Mouse (Mus musculus): ENCODE data around the gene Caskin2. TPM values are rescaled to one million over a fixed set of nuclear protein-coding genes. Genes with fewer than 3 reads are reported as not detected.

Gene Caskin2
- total and polyA plus RNA-seq, 3 experiments = 2.9 to 8.2 (median 6.4) TPM

- no peak overlapping the region for H3K27ac ChIP-seq (ENCODE audit: insufficient read depth, low read depth)
- dilution Hi-C loops (cut with MboI; ENCODE audit: extremely low pct_ligation_motif_present, extremely low pct_unique_long_range_greater_than_20kb, low sequenced_read_pairs) (no loop called here), in situ Hi-C loops (cut with MboI; ENCODE audit: low pct_ligation_motif_present, low pct_unique_long_range_greater_than_20kb, low sequenced_read_pairs) (no loop called here)
- peaks cover 2 to 7% of the 10 kb centered on the region in 2 experiments; a peak in 1 of 4 replicates for H3K4me1 ChIP-seq (ENCODE audit: control insufficient read depth in 1 of 2, insufficient read depth in 2 of 2)
- DNase-seq (ENCODE audit: extremely low read depth) = no peak
- no peaks in the 10 kb centered on the region for H3K27me3 ChIP-seq (replicated peaks)
- H3K4me2 ChIP-seq (ENCODE audit: insufficient read depth, low read depth, poor library complexity, severe bottlenecking) = no peak overlapping the region
- no peak overlapping the region for H3K9ac ChIP-seq (ENCODE audit: insufficient read depth, low read depth)
- H3K4me3 ChIP-seq (replicated peaks in 1 of 3; ENCODE audit: low read depth in 2 of 3, low read length in 2 of 3, poor library complexity in 1 of 3) = no peak overlapping the region
- H3K79me2 ChIP-seq (replicated peaks; ENCODE audit: control insufficient read depth, extremely low read depth, insufficient read depth, poor library complexity, severe bottlenecking) = no peaks in the 10 kb centered on the region
- no peaks in the 10 kb centered on the region for H3K9me3 ChIP-seq (replicated peaks; ENCODE audit: low read length)
- H3K36me3 ChIP-seq (replicated peaks in 1 of 2; ENCODE audit: control insufficient read depth in 1 of 2, insufficient read depth in 1 of 2, low read length in 1 of 2) = peaks cover 0 to 21% of the 10 kb centered on the region in 2 experiments
- no peak for TF ChIP-seq ZC3H11A (IDR thresholded peaks at IDR 0.05; ENCODE audit: low read depth, low read length)
- TF ChIP-seq USF2 (conservative IDR thresholded peaks at IDR 0.05; ENCODE audit: low read depth, low read length) = no peak
- no peak for TF ChIP-seq ZNF384 (IDR thresholded peaks at IDR 0.05; ENCODE audit: low read depth, low read length)
- TF ChIP-seq POLR2A (IDR thresholded peaks at IDR 0.05; ENCODE audit: low read depth, low read length) = no peak
- TF ChIP-seq MXI1 (IDR thresholded peaks at IDR 0.05; ENCODE audit: low read depth, low read length) = no peak
Observed at GRCm38 (mm10) chr11:115837606-115838345, 24.3 kb upstream of the Caskin2 start.

- no peaks in the 10 kb centered on the region for H3K9me3 ChIP-seq (replicated peaks; ENCODE audit: low read length)
- H3K4me3 ChIP-seq (replicated peaks in 1 of 3; ENCODE audit: low read depth in 2 of 3, low read length in 2 of 3, poor library complexity in 1 of 3) = no peak overlapping the region
- dilution Hi-C loops (cut with MboI; ENCODE audit: extremely low pct_ligation_motif_present, extremely low pct_unique_long_range_greater_than_20kb, low sequenced_read_pairs) (no loop called here), in situ Hi-C loops (cut with MboI; ENCODE audit: low pct_ligation_motif_present, low pct_unique_long_range_greater_than_20kb, low sequenced_read_pairs) (no loop called here)
- no peak overlapping the region for H3K27ac ChIP-seq (ENCODE audit: insufficient read depth, low read depth)
- H3K4me2 ChIP-seq (ENCODE audit: insufficient read depth, low read depth, poor library complexity, severe bottlenecking) = no peak overlapping the region
- H3K9ac ChIP-seq (ENCODE audit: insufficient read depth, low read depth) = no peak overlapping the region
- peaks cover 0 to 23% of the 10 kb centered on the region in 2 experiments for H3K36me3 ChIP-seq (replicated peaks in 1 of 2; ENCODE audit: control insufficient read depth in 1 of 2, insufficient read depth in 1 of 2, low read length in 1 of 2)
- no peaks in the 10 kb centered on the region for H3K27me3 ChIP-seq (replicated peaks)
- no peak for TF ChIP-seq HCFC1 (IDR thresholded peaks at IDR 0.05; ENCODE audit: low read depth, low read length)
- TF ChIP-seq GABPA (IDR thresholded peaks at IDR 0.05; ENCODE audit: insufficient replicate concordance, low read depth, low read length) = no peak
- TF ChIP-seq TCF12 (IDR thresholded peaks at IDR 0.05; ENCODE audit: low read depth, low read length) = no peak
- TF ChIP-seq SMC3 (IDR thresholded peaks at IDR 0.05; ENCODE audit: low read depth, low read length) = no peak
- TF ChIP-seq USF2 (conservative IDR thresholded peaks at IDR 0.05; ENCODE audit: low read depth, low read length) = no peak
- no peaks in the 10 kb centered on the region for H3K79me2 ChIP-seq (replicated peaks; ENCODE audit: control insufficient read depth, extremely low read depth, insufficient read depth, poor library complexity, severe bottlenecking)
- peaks cover 2 to 7% of the 10 kb centered on the region in 2 experiments; a peak in 1 of 4 replicates for H3K4me1 ChIP-seq (ENCODE audit: control insufficient read depth in 1 of 2, insufficient read depth in 2 of 2)
- DNase-seq (ENCODE audit: extremely low read depth) = no peak
Observed at GRCm38 (mm10) chr11:115836656-115837395, 23.4 kb upstream of the Caskin2 start.

GRCm38 (mm10) chr11:115834033-115834432 is 20.6 kb upstream of the Caskin2 start:
- Histone ChIP-seq H3K9ac (ENCODE audit: insufficient read depth, low read depth) (no peak overlapping the region), H3K4me3 (replicated peaks in 1 of 3; ENCODE audit: low read depth in 2 of 3, low read length in 2 of 3, poor library complexity in 1 of 3) (no peak overlapping the region), H3K79me2 (replicated peaks; ENCODE audit: control insufficient read depth, extremely low read depth, insufficient read depth, poor library complexity, severe bottlenecking) (no peaks in the 10 kb centered on the region), H3K4me1 (ENCODE audit: control insufficient read depth in 1 of 2, insufficient read depth in 2 of 2) (0 out of 4 replicates have a peak, but pooled peaks cover 2 to 3% of the 10 kb centered on the region in 2 experiments), H3K4me2 (ENCODE audit: insufficient read depth, low read depth, poor library complexity, severe bottlenecking) (no peak overlapping the region), H3K27me3 (replicated peaks) (no peaks in the 10 kb centered on the region), H3K27ac (ENCODE audit: insufficient read depth, low read depth) (no peak overlapping the region), H3K36me3 (replicated peaks in 1 of 2; ENCODE audit: control insufficient read depth in 1 of 2, insufficient read depth in 1 of 2, low read length in 1 of 2) (peaks cover 0 to 21% of the 10 kb centered on the region in 2 experiments), H3K9me3 (replicated peaks; ENCODE audit: low read length) (no peaks in the 10 kb centered on the region)
- no peak for TF ChIP-seq ZMIZ1 (IDR thresholded peaks at IDR 0.05; ENCODE audit: low read depth, low read length)
- no peak for TF ChIP-seq ZKSCAN1 (IDR thresholded peaks at IDR 0.05; ENCODE audit: borderline replicate concordance, low read depth, low read length)
- TF ChIP-seq USF2 (conservative IDR thresholded peaks at IDR 0.05; ENCODE audit: low read depth, low read length) = no peak
- TF ChIP-seq ETS1 (conservative IDR thresholded peaks at IDR 0.05; ENCODE audit: low read depth, low read length) = no peak
- no peak for TF ChIP-seq MAX (IDR thresholded peaks at IDR 0.05; ENCODE audit: low read length)
- no peak for TF ChIP-seq TBP (conservative IDR thresholded peaks at IDR 0.05; ENCODE audit: low read depth, low read length)
- TF ChIP-seq RCOR1 (conservative IDR thresholded peaks at IDR 0.05; ENCODE audit: low read depth, low read length) = no peak
- TF ChIP-seq TCF12 (IDR thresholded peaks at IDR 0.05; ENCODE audit: low read depth, low read length) = no peak
- in situ Hi-C loops (cut with MboI; ENCODE audit: low pct_ligation_motif_present, low pct_unique_long_range_greater_than_20kb, low sequenced_read_pairs) (no loop called here), dilution Hi-C loops (cut with MboI; ENCODE audit: extremely low pct_ligation_motif_present, extremely low pct_unique_long_range_greater_than_20kb, low sequenced_read_pairs) (no loop called here)
- DNase-seq (ENCODE audit: extremely low read depth) = no peak

All from CH12.LX (cell line).